Mouse (Mus musculus): ENCODE measurements around the gene Gimap8. TPM values are rescaled to one million over a fixed set of nuclear protein-coding genes. Genes with fewer than 3 reads are reported as not detected.

The Gimap8 gene
- total RNA-seq, 2 experiments from 2014 or later: 11.0 to 14.0 TPM

GRCm38 (mm10) chr6:48698888-48699287 is 51.9 kb downstream of the Gimap8 start:
- no peak for DNase-seq
- intact Hi-C loops (cut with DNase I): no loop called here

- DNase-seq: peak; percentile 56 to 60
- intact Hi-C loops (cut with DNase I): no loop called here
Measured at GRCm38 (mm10) chr6:48700251-48701075, 53.4 kb downstream of the Gimap8 start.

- intact Hi-C loops (cut with DNase I): no loop called here
- no peak for DNase-seq
Measured at GRCm38 (mm10) chr6:48702146-48702545, 55.1 kb downstream of the Gimap8 start.

GRCm38 (mm10) chr6:48702601-48703000 is 55.6 kb downstream of the Gimap8 start:
- DNase-seq: no peak
- intact Hi-C loops (cut with DNase I): no loop called here

GRCm38 (mm10) chr6:48704146-48704545 is 57.1 kb downstream of the Gimap8 start:
- no peak for DNase-seq
- intact Hi-C loops (cut with DNase I): no loop called here

GRCm38 (mm10) chr6:48706130-48706529 is 59.1 kb downstream of the Gimap8 start:
- DNase-seq: no peak
- intact Hi-C loops (cut with DNase I): loop anchor here (2.0 kb wide), 2 partner anchors 41 to 59 kb away; partner anchors contain the start of genes Gimap5 and Gimap8

Other genes with a start within 250 kb of the Gimap8 start
- 10 to 100 TPM; 17.8 to 25.2 TPM for gene Zfp467, start 201.4 kb upstream of the Gimap8 start, total RNA-seq (2021)
- gene Sspo, start 199.0 kb upstream of the Gimap8 start, total RNA-seq (2021): 1 to 10 TPM in 1 of 2 experiments, under 1 TPM in 1; 0.62 to 1.2 TPM
- 10 to 100 TPM; 14.4 to 15.7 TPM for gene Atp6v0e2, start 109.6 kb upstream of the Gimap8 start, total RNA-seq (2021)
- gene Lrrc61, start 92.4 kb upstream of the Gimap8 start, total RNA-seq (2021): 10 to 100 TPM; 12.4 to 16.7 TPM
- gene Rarres2, start 74.4 kb upstream of the Gimap8 start, total RNA-seq (2021): 100 to 1,000 TPM in 1 of 2 experiments, 10 to 100 TPM in 1; 86.7 to 106 TPM
- not detected for gene Gm45021, start 57.6 kb upstream of the Gimap8 start, total RNA-seq (2021)
- 10 to 100 TPM; 24.3 to 27.7 TPM for gene Repin1, start 53.4 kb upstream of the Gimap8 start, total RNA-seq (2021)
- gene Gm44965, start 53.3 kb upstream of the Gimap8 start, total RNA-seq (2021): 1 to 10 TPM in 1 of 2 experiments, not detected in 1; 5.4 TPM
- gene Zfp775, start 45.2 kb upstream of the Gimap8 start, total RNA-seq (2021): 1 to 10 TPM; 5.8 to 5.9 TPM
- gene AI854703, start 20.5 kb upstream of the Gimap8 start, total RNA-seq (2021): under 1 TPM; 0.50 to 0.89 TPM
- gene Gimap9, start 28.9 kb downstream of the Gimap8 start, total RNA-seq (2021): 1 to 10 TPM; 6.0 to 7.5 TPM
- 10 to 100 TPM; 46.9 to 57.4 TPM for gene Gimap4, start 37.3 kb downstream of the Gimap8 start, total RNA-seq (2021)
- 10 to 100 TPM; 73.8 to 74.5 TPM for gene Gimap6, start 61.0 kb downstream of the Gimap8 start, total RNA-seq (2021)
- gene Gm28053, start 71.4 kb downstream of the Gimap8 start, total RNA-seq (2021): 1 to 10 TPM; 5.0 to 6.6 TPM
- gene Gimap7, start 71.4 kb downstream of the Gimap8 start, total RNA-seq (2021): not detected
- gene Gimap1, start 91.8 kb downstream of the Gimap8 start, total RNA-seq (2021): 10 to 100 TPM; 19.1 to 20.3 TPM
- 10 to 100 TPM; 10.1 to 13.3 TPM for gene Gimap5, start 99.0 kb downstream of the Gimap8 start, total RNA-seq (2021)
- under 1 TPM; 0.45 to 0.72 TPM for gene Gimap3, start 123.6 kb downstream of the Gimap8 start, total RNA-seq (2021)
- gene Tmem176a, start 193.7 kb downstream of the Gimap8 start, total RNA-seq (2021): 10 to 100 TPM; 22.4 to 27.5 TPM
- 10 to 100 TPM; 72.1 to 81.8 TPM for gene Tmem176b, start 194.3 kb downstream of the Gimap8 start, total RNA-seq (2021)
- not detected for gene Aoc1, start 225.7 kb downstream of the Gimap8 start, total RNA-seq (2021)

Measured in heart, postnatal 10 days (tissue).